8 mouse cellular contexts compared by ENCODE assay signal in the genomic region with DNA sequence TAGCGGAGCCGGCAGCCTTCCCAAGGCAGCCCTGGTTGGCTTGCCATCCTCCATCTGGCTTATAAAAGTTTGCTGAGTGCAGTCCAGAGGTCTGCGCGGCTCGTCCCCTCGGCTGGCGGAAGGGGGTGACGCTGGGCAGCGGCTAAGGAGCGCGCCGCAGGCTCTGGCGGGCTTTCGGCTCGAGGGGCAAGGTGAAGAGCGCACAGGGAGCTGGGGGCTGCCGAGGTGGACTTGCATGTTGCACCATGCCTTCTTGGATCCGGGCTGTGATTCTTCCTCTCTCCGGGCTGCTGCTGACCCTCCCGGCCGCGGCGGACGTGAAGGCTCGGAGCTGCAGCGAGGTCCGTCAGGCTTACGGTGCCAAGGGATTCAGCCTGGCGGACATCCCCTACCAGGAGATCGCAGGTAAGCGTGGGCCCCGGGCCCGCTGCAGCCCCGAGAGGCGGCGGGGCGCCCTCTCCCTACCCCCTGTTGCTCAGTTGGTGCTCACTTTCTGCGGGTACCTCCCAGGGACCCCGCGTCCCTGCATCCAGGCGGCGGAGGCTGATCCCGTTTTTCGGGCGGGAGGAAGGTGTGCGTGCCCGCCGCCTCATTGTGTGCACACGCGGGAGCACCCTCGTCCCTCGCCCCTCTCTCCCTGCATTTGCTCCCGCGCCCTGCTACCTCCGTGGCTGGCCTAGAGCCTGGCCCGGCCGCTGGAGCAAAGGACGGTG. TPM values are rescaled to one million over a fixed set of nuclear protein-coding genes. Genes with fewer than 3 reads are reported as not detected.
DNase-seq lines count a peak whose midpoint lies in the region; ATAC-seq and TF ChIP-seq lines count a peak whose summit lies in the region.

No protein-coding gene starts in this region.

- peaks cover 54% of the 10 kb centered on the region for H3K9me3 ChIP-seq in G1E (replicated peaks)
- H3K9me3 ChIP-seq in forebrain, embryonic 10.5 days, result no peaks in the 10 kb centered on the region
- H3K9me3 ChIP-seq in heart, embryonic 14.5 days (ENCODE audit: control insufficient read depth, low read length), result no peaks in the 10 kb centered on the region

- peak overlapping the region; percentile 100 for H3K27ac ChIP-seq in forebrain, embryonic 10.5 days
- peak overlapping the region; percentile 63 to 77 for H3K27ac ChIP-seq in heart, embryonic 14.5 days (replicated peaks in 1 of 2; ENCODE audit: control insufficient read depth in 1 of 2, insufficient read depth in 1 of 2, low read depth in 2 of 2, low read length in 2 of 2)

- H3K4me2 ChIP-seq in heart, embryonic 14.5 days (ENCODE audit: low read length), result peak overlapping the region; percentile 100

- H3K4me1 ChIP-seq in G1E (ENCODE audit: insufficient read depth, low read depth, low read length), result no peaks in the 10 kb centered on the region
- H3K4me1 ChIP-seq in forebrain, embryonic 10.5 days, result peaks cover 29% of the 10 kb centered on the region
- H3K4me1 ChIP-seq in heart, embryonic 14.5 days (ENCODE audit: control insufficient read depth in 2 of 2, insufficient read depth in 2 of 2, low read length in 2 of 2), result 0 out of 4 replicates have a peak, but pooled peaks cover 0 to 3% of the 10 kb centered on the region in 2 experiments

- ATAC-seq in G1E (ENCODE audit: extremely low read depth, insufficient number of reproducible peaks, low FRiP score, poor library complexity, severe bottlenecking), result no peak
- peak; percentile 13; the same call in 1 of the 2 replicates for ATAC-seq in heart, embryonic 14.5 days (ENCODE audit: insufficient number of reproducible peaks, insufficient read depth, low FRiP score, low read depth)
- peak; percentile 33; the same call in 1 of the 2 replicates for ATAC-seq in megakaryocyte, adult 5-6 weeks (ENCODE audit: poor library complexity, severe bottlenecking)

- no peak for DNase-seq in G1E (ENCODE audit: low spot score)
- DNase-seq in brain, adult 2 months (ENCODE audit: low read depth, low spot score), result peak; percentile 34
- DNase-seq in forebrain, embryonic 10.5 days (ENCODE audit: extremely low spot score, low spot score), result peak; percentile 78
- DNase-seq in kidney, postnatal 14 days, result peak; percentile 46
- peak; percentile 27 for DNase-seq in right cerebral cortex, postnatal 14 days
- no peak for DNase-seq in thymus, postnatal 25 days

- no peaks in the 10 kb centered on the region for H3K36me3 ChIP-seq in G1E (replicated peaks)
- no peaks in the 10 kb centered on the region for H3K36me3 ChIP-seq in forebrain, embryonic 10.5 days (replicated peaks)
- no peaks in the 10 kb centered on the region for H3K36me3 ChIP-seq in heart, embryonic 14.5 days (ENCODE audit: control insufficient read depth, insufficient read depth, low read length)

- no peaks in the 10 kb centered on the region for H3K27me3 ChIP-seq in G1E (ENCODE audit: insufficient read depth, low read length)
- H3K27me3 ChIP-seq in forebrain, embryonic 10.5 days (ENCODE audit: poor library complexity, severe bottlenecking), result no peaks in the 10 kb centered on the region
- H3K27me3 ChIP-seq in heart, embryonic 14.5 days (ENCODE audit: control insufficient read depth, insufficient read depth, low read length), result peaks cover 6% of the 10 kb centered on the region

- peak overlapping the region; percentile 29; the same call in 1 of the 2 replicates for H3K4me3 ChIP-seq in G1E (ENCODE audit: low read depth, low read length)
- H3K4me3 ChIP-seq in forebrain, embryonic 10.5 days, result peak overlapping the region; percentile 92
- H3K4me3 ChIP-seq in heart, embryonic 14.5 days (ENCODE audit: control insufficient read depth in 1 of 2, insufficient read depth in 1 of 2, low read depth in 1 of 2, low read length in 2 of 2), result peak overlapping the region; percentile 64 to 72

- peak overlapping the region; percentile 77 for H3K9ac ChIP-seq in heart, embryonic 14.5 days (ENCODE audit: low read length)

- no peak for TF ChIP-seq CTCF in G1E (IDR thresholded peaks at IDR 0.05; ENCODE audit: low read depth, low read length)

- under 1% methylated on average over 58 of the region's 58 CpGs for WGBS in forebrain, embryonic 10.5 days
- under 1% methylated on average over 58 of the region's 58 CpGs for WGBS in heart, embryonic 14.5 days

RNA-seq across cellular contexts. Expression of a gene that starts 0.7 kb away (rescaled TPM):
- not detected in 2 replicates for total RNA-seq in G1E (2014; fragmentation: Nextera tagmentation)
- 0.06 and 0.22 TPM in 2 replicates for total RNA-seq in G1E (2017)
- not detected in 2 replicates for polyA plus RNA-seq in G1E (2012)
- 36.5 and 38.0 TPM in 2 replicates for polyA plus RNA-seq in forebrain, embryonic 10.5 days (2016; fragmentation: Nextera tagmentation; extraction: Ambion mirVana)
- polyA plus RNA-seq in heart, embryonic 14.5 days (2014; fragmentation: Nextera tagmentation; extraction: Ambion mirVana), result 12.3 and 14.5 TPM in 2 replicates
- 0.14 TPM in 1 of 2 replicates, not detected in the other for total RNA-seq in megakaryocyte, adult 5-6 weeks (2015)
- total RNA-seq in megakaryocyte, adult 5-6 weeks (2017), result 0.07 TPM in 1 of 2 replicates, not detected in the other

Comparison
In these comparisons a context has a peak if more than half of its experiments do, and no peak if none do; other contexts are left out.
1. DNase-seq: peak in brain, adult 2 months (single experiment), forebrain, embryonic 10.5 days (single experiment), kidney, postnatal 14 days (single experiment) and right cerebral cortex, postnatal 14 days (single experiment); none in G1E (single experiment) and thymus, postnatal 25 days (single experiment).
2. H3K4me3 ChIP-seq: peak in every context shown above with its lines; median percentile 92 in forebrain, embryonic 10.5 days; 68 in heart, embryonic 14.5 days; 29 in G1E.
3. RNA of a gene that starts 0.7 kb away (polyA plus RNA-seq): 36.5 to 38.0 TPM in forebrain, embryonic 10.5 days and 12.3 to 14.5 TPM in heart, embryonic 14.5 days; not detected in G1E; every median in the first group is over 10 times any median in the second.